Mouse (Mus musculus) thymus, postnatal 25 days (tissue): ENCODE measurements around the gene Mcrip1.
"Not testable (repeated sequence)": the region's sequence is repeated elsewhere in the genome, so short reads cannot be mapped to it uniquely, and the experiment has no call there.

Source experiments
- DNase-seq: peaks from one replicate; pipeline ENCODE4 v3.0.0; 2022

Mcrip1 gene

DNA sequence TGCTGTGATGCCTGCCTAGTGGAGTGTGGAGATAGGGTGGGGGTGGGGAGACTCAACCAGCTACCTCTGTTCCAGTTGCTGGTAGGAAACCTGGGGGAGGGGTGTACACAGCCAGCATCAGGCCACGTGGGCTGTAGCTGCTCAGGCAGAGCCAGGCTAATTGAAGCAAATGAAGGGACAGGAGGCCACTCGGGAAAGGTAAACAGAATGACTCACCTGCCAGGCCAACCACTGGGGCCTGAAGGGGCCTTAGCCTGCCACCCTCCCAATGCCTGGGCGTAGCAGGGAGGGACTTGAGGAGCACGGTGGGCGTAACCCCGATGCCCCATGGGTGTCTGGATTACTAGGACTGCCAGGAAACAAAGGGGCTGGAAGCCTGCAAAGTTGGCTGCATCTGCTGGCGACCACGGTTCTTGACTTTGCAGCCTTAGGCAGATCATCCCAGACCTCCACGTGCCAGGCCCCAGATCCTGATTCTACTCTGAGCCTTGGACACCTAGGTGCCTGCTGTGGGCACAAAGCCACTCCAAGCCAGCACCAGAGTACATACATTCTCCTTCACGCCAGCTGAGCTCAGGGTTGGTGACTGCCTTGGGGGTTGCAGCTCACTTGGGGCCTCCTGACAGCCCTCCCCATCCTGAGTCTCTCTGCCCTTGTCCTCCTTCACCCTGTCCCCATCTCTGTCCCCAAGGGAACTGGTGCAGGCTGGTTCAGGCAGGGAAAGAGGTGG lies 10.1 kb downstream of the Mcrip1 start:
- no peak for DNase-seq

DNA sequence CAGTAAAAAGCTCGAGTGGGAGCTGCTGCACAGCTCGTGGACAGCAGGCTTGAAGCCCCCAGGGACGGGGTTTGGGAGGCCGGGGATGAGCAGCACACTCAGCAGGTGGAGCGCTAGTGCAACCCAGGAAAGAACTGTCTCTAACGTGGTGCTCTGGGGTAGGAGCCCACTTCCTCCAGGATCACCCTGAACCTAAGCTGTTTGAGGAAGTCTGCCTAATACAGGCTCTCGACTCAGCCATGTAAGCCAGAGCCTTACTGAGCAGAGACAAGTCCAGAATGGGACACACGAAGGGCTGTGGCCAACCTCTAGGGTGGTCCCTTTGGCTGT lies 10.6 kb downstream of the Mcrip1 start:
- no peak for DNase-seq

DNA sequence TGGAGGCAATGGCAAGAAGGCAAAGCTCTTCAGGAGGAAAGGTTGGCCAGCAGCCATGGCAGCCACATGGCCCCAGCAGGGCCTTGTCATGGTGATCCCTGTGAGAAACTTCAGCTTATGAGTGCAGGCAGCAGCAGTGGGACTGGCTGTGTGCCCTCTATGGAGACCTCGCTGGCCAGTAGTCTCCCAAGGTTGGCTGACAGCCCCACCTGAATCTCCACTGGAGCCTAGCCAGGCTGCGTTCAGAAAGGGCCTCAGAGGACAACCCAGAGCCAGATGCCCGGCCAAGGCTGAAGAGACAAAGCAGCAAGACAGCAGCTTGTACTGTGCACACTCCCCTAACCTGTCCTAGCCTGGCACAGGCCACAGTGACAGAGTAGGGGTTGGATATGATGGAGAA lies 11.0 kb downstream of the Mcrip1 start:
- DNase-seq, result no peak

DNA sequence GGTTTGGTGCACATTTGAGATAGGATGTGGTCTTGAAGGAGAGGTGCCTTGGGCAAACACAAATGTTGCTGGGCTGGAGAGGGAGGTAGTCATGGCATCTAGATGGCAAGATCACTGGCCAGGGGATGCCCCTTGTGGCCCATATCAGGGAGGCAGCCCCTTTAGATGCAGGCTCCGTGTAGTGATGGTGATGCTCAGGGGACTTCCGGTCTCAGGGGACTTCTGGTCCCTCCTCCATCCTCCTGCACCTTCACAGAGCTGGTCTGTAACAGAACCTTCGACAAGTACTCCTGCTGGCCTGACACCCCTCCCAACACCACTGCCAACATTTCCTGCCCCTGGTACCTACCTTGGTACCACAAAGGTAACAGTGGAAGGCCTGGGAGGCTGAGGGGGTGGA lies 13.7 kb downstream of the Mcrip1 start:
- DNase-seq, result no peak

DNA sequence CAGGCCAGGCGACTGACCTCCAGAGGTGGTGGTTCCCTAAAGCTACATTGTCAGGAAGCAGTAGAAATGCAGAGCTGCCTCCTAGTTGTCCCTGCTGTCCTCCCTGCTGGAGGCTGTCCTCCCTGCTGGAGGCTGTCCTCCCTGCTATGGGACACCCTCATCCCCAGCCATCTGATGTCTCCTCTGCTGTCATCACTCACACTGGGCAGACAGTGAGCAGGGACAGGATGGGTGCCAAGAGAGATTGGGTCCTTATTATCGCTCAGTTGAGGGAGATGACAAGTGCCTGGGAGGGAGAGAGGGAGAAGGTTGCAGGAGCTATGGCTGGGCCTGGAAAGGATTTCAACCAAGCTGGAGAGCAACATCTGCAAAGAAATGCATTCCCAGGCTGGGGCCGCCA lies 14.4 kb downstream of the Mcrip1 start:
- DNase-seq, result no peak

DNA sequence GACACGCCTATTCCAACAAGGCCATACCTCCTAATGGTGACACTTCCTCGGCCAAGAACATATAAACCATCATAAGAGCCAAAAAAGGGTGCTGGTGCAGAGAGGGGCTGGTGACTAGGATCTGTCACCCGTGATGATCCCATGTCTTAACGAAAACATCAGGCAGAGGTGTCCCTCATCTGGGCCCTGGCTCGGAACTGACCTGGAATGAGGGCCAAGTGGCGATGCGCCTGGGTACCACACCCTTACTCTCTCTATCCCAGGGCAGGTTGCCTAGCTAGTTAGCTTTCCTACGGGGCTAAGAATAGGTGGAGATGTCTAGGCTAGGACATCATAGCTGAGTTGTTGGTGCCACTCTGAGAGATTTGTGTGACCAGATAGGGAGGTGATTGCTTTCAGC lies 15.4 kb downstream of the Mcrip1 start:
- no peak for DNase-seq

DNA sequence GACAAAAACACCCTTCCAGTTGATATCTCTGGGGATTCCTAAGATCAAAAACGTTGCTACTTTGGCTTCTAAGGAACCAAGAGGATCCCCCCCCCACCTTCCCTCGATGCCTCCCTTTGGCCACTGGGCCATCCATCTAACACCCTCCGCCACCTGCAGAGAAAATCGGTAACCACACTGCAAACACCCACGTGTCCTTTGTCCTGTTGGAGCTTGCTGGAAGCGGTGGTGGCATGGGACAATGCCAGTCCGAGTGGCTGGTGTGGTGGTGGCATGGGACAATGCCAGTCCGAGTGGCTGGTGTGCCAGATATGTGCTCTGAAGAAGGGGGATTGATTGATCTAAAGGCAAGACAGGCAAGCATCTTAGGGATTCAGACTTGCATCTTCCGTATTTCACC lies 17.9 kb downstream of the Mcrip1 start:
- no peak for DNase-seq

DNA sequence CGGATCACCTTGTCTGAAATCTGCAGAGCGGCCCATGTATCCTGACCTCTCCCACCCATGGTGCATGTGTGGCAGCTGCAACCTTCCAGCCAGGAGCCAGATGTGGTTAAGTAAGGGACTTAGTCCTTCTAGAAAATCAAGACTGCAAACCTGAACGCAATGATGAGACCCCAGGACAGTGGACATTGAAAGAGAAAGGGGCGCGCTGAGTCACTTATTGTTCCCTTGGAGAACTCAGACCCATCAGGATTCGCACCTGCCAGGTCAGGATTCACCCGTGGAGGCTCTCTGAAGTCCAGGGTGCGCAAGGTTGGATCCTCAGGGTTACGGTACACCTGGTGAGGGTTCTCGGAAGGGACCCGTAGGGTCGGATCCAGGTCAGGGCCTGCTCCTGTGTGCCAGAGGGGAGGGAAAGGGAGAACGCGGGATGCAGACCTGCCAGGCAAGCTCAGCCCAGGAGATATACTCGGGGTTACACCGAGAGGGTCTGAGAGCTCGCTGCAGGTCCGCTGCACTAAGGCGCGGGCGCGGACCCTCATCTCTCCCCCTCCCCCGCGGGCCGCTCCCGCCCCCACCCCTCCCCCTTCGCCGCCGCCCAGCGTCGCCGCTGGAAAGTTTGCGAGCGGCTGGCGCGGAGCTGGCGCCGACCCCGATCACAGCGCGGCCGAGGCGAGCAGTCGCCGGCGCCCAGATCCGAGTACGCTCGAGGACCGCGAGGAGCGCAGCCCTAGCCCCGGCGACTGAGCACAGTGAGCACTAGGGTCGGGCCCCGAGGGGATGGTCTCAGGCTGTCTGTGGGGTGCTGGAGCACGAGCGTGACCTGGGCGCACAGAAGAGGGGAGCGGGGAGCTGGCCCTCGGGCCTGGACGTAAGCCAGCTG lies 19.2 kb downstream of the Mcrip1 start, which contains the start of gene Gcgr:
TSS of gene Gcgr (plus strand) at position 615 of the 880 bp plus-strand sequence.
- DNase-seq, result no peak

DNA sequence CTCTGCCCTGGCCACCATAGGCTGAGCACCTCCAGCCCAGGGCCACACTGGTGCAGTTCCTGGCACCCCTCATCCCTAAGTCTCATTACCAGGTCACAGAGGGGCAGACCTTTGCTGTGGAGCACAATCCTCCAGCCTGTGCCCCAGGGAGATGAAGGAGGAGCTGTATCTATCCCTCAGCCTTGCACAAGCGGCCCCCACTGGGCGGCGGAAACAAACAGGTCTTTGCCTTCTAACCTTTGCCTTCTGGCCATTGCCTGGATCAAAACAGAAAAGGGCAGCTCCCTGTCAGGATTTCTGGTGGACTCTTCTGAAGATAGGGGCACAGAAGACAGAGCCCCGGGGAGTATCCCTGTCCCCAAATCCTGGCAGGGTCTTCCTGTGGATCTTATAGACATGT lies 20.6 kb downstream of the Mcrip1 start:
- DNase-seq, result no peak

DNA sequence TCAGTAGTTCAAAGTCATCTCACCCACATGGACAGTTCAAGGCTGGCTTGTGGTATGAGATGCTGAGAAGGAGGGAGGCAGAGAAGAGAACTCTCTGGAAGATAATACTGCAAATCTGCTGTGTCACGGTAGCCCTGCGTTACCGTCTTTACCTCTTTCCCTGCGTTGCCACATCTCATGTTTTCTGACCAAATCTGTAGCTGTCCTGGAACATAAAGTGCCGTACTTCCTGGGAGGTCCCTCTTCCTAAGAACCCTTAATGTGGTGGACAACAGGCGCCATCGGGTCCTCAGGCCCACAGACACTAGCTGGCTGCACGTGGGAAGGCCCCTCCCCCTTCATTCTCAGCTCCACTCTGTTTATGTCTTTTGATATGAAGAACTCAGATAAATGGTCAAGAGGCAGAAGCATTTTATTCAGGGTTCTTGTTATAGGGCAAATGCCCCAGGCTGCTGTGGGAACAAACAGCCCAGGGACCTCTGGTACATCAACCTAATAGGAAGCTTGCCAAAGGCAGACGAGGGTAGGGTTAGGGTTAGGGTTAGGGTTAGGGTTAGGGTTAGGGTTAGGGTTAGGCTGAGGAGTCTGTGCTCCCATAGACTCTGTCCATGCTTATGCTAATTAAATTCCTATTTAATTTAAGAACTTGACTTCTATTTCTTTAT lies 21.7 kb downstream of the Mcrip1 start:
- no peak for DNase-seq

DNA sequence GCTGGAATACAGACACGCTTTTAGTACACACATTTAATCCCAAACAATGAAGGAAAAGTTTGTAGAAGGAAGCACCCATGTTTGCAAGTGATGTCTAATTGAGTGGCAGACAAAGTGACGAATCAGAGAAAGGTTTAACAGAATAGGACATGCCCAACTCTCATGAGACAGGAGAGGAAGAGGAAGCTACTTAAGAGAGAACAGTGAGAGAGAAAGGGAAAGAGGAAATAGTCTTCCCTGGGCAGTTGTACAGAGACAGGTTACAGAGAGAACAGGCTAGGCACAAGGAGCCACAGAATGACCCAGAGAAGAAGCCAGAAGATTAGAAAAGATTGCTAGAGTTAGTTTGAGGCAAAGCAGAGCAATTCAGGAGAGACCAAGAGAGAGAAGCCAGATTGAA lies 23.6 kb downstream of the Mcrip1 start:
- no peak for DNase-seq

DNA sequence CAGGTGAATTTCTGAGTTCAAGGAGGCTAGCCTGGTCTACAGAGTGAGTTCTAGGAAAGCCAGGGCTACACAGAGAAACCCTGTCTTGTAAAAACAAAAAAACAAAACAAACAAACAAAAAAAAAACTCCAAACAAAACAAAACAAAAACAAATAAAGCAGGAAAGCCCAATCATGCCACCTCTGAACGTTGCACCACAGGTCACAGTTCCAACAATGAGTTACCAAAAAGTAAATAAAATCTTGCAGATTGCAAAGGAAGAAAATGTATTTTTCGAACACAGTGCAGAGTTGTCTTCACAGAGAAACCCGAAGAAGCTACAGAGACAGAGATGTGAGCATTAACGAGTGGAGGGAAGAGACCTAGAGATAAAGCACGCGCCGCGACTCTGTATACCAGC lies 26.9 kb downstream of the Mcrip1 start:
- DNase-seq, result no peak

DNA sequence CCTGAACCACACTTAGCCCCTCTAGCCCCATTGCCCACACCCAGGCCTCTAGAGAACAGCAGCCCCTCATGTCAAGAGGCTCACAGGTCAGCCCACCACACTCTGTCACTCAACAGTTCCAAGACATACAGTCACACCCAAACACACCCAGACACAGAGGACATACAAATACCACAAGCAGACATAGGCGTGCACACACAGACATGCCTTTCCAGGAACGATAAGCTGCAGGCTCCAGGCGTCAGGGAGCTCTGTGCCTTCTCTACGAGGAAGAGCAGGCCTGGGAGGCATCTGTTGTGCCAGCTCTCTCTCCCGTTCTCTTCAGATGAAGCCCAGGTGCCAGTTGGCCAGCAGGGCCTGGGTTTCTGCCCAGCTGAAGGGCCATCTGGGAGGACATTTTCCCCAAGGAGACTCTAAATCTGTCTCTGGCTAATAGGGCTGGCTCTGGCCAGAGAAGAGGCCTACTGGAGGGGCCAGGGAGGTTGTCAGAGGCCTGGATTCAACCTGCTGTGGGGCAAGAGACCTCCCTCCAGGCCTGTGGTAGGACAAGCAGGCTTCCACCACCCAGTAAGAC lies 28.5 kb downstream of the Mcrip1 start:
- DNase-seq, result no peak

DNA sequence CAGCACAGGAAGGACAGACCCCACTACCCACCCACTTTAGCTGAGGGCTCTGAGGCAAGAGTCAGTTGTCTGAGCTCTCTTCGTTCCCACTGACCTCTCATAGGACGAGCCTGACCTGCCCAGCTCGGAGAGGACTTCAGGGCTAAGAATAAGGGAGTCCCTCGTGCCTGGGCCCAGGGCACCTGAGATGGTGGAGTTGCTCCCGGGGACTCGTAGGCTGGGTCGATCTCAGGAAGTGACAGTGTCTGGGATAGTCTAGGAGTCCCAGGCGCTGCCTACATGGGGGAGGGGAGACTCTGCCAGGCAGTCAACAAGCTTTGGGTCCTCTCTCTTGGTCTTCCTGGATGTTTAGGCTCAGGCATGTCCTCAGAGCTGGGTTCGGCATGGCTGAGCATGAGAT lies 29.0 kb downstream of the Mcrip1 start:
- no peak for DNase-seq

DNA sequence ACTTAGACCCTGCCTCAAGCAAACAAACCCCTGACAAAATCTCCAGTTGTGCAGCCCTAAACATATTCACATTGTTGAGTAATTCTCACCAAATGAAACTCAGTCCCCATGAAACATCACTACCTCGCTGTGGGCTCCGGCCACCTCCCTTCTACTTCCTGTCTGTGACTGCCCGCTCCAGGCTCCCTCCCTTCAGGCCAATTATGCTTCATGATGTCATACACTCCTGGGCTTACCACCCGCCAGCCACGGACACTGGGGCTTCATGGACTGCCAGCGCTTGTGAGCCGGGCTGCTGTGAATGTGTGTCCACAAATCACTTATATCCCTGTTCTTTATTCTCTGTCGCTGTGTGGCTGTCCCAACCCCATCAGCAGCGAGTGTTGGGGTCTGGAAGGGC lies 29.8 kb downstream of the Mcrip1 start:
- no peak for DNase-seq

DNA sequence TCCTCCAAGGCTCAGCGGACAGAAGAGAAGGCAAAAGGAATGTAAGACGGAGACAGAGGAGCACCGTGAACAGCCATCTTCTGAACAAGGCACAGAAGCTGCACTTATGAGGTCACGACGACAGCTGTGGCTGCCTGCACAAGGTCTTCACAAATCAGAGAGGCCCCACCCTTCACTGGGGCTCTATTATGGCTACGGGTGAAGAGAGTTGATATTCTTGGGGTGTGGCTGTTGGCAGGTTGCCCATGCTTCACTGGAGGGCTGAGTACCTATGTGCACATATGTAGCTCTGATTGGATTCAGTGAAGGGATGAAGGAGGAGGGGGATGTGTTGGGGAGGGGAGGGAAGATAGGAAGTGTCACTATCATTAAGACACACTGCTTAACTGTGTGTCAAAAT lies 31.0 kb downstream of the Mcrip1 start:
- DNase-seq, result no peak

DNA sequence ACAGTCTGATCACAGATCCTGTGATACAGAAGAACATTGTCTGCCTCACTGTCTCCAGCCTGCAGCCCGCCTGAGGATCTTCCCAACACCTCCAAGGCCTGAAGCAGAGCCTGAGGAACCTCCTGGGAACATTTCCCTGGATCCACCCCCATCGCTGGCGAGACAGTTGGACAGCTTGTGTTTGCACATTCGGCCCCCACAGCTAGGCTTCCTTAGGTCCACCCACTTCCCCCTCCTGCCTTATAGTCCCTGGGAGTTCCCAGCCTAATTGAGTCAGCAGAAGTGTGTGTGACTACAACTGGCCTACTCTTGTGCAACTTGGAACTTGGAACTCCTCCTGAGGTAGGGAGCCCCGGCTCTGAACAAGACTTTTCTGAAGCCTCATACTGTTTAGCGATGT lies 31.5 kb downstream of the Mcrip1 start:
- DNase-seq, result no peak

DNA sequence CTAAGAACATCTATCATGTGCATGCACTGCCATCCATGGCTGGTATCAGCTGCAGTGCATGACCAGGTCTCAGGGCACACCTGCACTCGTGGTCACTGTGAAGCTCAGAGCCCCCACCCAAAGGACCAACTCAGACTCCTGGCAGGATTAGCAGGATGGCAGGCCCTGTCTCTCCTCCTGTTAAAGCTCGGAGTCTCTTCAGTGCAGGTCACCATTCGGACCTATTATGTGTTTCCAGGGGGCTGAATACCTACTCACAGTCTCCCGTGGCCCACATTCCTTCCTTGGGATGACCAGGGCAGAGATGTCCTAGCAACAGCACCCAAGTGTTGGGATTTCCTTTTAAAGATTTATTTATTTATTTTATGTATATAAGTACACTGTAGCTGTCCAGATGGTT lies 32.4 kb downstream of the Mcrip1 start:
- DNase-seq, result no peak

DNA sequence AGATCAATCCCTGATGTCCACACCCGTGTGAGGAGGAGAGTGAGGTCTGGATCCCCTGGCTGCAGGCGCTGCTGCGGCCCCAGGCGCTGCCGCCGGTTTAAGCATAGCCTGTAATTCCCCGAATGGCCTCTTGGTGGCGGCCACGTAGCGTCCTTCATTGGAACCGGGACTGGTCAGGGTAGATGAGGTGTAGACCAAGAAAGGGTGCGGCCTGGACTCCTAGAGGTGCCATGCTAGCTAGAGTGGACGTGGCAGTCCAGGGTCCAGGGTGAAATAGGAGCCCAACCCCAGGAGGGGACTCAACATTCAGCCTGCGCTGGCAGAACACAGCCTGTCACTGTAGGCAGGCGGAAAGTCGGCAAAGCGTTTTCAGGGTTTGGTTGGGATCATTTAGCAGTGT lies 33.9 kb downstream of the Mcrip1 start:
- DNase-seq, result peak; percentile 87

DNA sequence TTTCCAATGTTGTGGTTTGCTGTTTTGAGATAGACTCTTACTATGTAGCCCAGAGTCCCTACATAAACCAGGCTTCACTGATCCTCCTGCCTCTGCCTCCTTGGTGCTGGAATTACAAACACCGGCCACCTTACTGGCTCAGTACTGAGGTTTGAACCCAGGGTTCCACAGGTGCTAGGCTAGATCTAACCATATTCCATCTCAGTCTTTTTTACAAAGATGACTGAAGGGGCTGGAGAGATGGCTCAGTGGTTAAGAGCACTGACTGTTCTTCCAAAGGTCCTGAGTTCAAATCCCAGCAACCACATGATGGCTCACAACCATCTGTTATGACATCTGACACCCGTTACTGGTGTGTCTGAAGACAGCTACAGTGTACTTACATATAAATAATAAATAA lies 35.3 kb downstream of the Mcrip1 start:
- not testable (repeated sequence) for DNase-seq

DNA sequence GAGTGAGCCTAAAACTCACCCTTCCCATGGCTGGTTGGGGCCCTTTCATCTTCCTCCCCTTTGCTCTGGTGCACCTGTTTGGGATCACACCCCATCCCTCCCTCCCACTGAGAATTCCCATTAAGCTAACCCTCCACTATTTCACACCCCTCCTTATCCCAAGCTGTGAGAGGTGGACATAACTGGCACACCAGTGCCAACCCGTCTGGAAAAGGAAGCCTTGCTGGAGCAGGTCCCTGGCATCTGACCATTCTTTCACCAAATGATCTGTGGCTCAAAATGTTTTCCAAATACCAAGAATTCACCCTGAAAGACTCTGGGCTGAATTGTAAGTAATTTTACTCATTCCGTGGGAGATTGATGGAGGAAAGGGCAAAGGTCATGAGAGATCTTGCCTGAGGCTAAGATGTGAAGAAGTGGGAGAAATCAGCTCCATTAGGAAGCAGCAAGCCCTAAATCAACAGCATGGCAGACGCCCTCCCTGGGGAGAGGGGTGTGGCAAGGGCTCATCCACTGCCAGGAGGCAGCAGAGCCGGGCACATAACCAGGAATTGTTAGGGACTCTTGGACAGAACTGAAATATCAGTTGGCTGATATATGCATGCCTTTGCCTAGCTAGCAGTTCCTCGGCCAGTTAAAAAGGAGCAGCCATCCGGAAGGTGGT lies 36.6 kb downstream of the Mcrip1 start:
- no peak for DNase-seq

DNA sequence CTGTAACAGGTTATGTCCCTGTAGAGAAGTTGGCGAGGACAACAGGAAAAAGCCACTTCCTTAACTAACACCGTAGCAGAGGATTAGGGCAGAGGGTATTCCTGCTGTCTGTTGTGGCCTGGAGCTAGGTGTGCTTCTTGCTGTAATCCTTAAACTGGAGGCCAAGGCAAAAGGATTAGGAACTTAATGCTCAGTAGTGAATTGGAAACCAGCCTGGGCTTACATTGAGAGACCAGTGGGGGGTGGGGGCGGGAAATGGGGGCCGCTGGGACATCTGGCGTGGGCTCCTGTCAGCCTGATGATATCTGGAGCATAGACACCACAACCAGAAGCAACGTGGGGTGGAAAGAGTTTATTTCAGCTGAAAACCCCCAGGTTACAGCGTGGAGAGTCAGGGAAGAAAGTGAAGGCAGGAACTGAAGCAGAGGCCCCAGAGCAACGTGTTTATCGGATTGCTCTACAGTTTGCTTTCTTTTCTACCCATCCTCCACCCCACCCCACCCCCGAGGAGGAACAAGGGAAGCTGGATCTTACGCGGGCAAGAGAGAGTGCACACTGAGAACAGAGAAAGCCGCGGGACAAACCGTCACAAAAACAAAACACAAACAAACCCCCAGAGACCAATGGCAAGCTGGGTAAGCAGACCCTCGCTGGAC lies 39.0 kb downstream of the Mcrip1 start:
- peak; percentile 48 for DNase-seq

DNA sequence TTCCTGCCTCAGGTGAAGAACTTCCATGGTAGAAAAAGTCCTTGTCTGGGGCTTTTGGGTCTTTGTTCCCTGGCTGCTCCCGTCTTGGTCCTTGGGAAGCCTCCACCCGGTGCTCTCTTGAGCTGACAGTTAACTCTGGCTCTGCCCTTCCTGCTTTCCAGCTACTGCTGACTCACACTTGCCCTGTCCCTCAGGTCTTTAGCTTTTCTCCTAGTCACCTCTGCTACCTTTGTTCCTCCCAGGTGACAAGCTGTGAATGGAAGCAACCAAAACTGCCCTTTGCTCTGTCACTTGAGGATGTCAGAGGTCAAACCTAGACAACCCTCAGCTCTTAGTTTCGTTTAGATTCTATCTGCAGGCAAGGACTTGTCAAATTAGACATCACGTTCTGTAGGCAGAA lies 39.6 kb downstream of the Mcrip1 start:
- DNase-seq, result peak; percentile 27
